11 mouse cellular contexts compared by ENCODE assay signal in the genomic region with DNA sequence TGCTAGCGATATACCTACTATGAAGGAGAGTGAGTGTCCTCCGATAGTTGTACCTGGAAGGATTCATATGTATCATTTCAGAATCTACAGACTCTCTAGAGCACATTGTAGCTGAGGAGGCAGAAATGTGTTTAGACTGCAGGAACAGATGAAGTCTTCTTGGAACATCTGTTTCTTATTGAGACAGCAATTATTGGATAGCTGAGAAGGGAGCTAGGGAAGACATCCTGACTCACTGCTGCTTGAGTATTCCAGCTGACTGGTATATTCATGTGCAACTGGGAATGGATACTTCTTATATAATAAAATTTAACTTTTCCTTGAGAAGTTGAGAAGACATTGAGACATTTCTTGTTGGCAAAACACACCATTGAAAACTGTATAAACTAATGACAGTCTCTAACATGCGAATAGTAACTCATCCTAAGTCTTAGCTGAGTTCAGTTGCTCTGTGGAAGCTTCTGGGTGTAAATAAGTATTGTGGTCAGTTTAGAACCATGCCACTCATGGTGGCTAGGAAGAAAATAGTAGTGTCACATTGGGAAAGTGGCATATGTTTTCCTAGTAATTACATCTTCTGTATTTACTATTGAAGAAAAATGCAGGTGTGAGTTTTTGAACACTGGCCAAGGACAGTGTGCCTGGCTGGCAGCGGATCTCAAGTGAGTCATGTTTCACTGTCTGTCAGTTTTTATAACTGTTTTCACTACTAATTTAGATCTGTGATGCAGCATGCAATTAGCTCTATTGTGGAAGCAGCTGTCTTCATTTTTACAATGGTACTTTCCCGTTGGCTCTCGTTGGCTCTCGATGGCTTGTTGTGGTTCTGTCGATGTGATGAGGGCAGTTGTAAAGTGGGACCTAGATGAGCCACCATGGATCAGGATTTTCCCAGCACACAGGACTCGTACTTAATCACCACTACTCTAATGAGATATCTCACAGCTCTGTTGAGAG.
DNase-seq lines count a peak whose midpoint lies in the region; ATAC-seq and TF ChIP-seq lines count a peak whose summit lies in the region.
"Had no signal": no experiment of that assay in that cellular context is flagged by ENCODE, and none has a peak within 500 bp of the region (broad histone marks: within the 10 kb centered on the region; RNA-seq: fewer than 3 reads in every experiment).

No protein-coding gene starts in this region.

- no peaks in the 10 kb centered on the region for H3K9me3 ChIP-seq in limb, embryonic 14.5 days (ENCODE audit: control insufficient read depth, low read length)
- no peaks in the 10 kb centered on the region for H3K9me3 ChIP-seq in limb, embryonic 10.5 days (replicated peaks)
- no peaks in the 10 kb centered on the region for H3K9me3 ChIP-seq in embryonic facial prominence, embryonic 14.5 days (ENCODE audit: control insufficient read depth, low read length)
- no peaks in the 10 kb centered on the region for H3K9me3 ChIP-seq in midbrain, embryonic 14.5 days (ENCODE audit: control insufficient read depth, low read length)

- H3K36me3 ChIP-seq in limb, embryonic 14.5 days (ENCODE audit: control insufficient read depth, insufficient read depth, low read length): no peaks in the 10 kb centered on the region
- no peaks in the 10 kb centered on the region for H3K36me3 ChIP-seq in limb, embryonic 10.5 days
- no peaks in the 10 kb centered on the region for H3K36me3 ChIP-seq in embryonic facial prominence, embryonic 14.5 days (ENCODE audit: control insufficient read depth, insufficient read depth, low read length)
- no peaks in the 10 kb centered on the region for H3K36me3 ChIP-seq in midbrain, embryonic 14.5 days (ENCODE audit: control insufficient read depth, insufficient read depth, low read length)

- no peak overlapping the region for H3K4me2 ChIP-seq in limb, embryonic 14.5 days (replicated peaks; ENCODE audit: low read depth, low read length, severe bottlenecking)
- H3K4me2 ChIP-seq in embryonic facial prominence, embryonic 14.5 days (ENCODE audit: low read depth, low read length): no peak overlapping the region
- no peak overlapping the region for H3K4me2 ChIP-seq in midbrain, embryonic 14.5 days (ENCODE audit: low read length)

- no peak for TF ChIP-seq POLR2A in limb, embryonic 14.5 days (IDR thresholded peaks at IDR 0.05; ENCODE audit: borderline replicate concordance, extremely low read depth, insufficient read depth, insufficient read length)

- H3K27ac ChIP-seq in limb, embryonic 14.5 days (replicated peaks; ENCODE audit: low read depth, low read length): no peak overlapping the region
- H3K27ac ChIP-seq in limb, embryonic 10.5 days: no peak overlapping the region
- H3K27ac ChIP-seq in embryonic facial prominence, embryonic 14.5 days (replicated peaks; ENCODE audit: low read depth, low read length): no peak overlapping the region
- no peak overlapping the region for H3K27ac ChIP-seq in midbrain, embryonic 14.5 days (replicated peaks; ENCODE audit: low read depth, low read length)
- H3K27ac ChIP-seq: kidney, postnatal 0 days; macrophage had no signal

- no peak for ATAC-seq in limb, embryonic 14.5 days (ENCODE audit: low FRiP score, low read depth)
- ATAC-seq in embryonic facial prominence, embryonic 14.5 days (ENCODE audit: low read depth): peak; percentile 74
- no peak for ATAC-seq in midbrain, embryonic 14.5 days (ENCODE audit: low FRiP score, low TSS enrichment)

- no peaks in the 10 kb centered on the region for H3K27me3 ChIP-seq in limb, embryonic 14.5 days (ENCODE audit: control insufficient read depth, insufficient read depth, low read length)
- no peaks in the 10 kb centered on the region for H3K27me3 ChIP-seq in limb, embryonic 10.5 days (ENCODE audit: low read depth, poor library complexity, severe bottlenecking)
- no peaks in the 10 kb centered on the region for H3K27me3 ChIP-seq in embryonic facial prominence, embryonic 14.5 days (replicated peaks; ENCODE audit: control insufficient read depth, insufficient read depth, low read length)
- H3K27me3 ChIP-seq in midbrain, embryonic 14.5 days (ENCODE audit: control insufficient read depth, insufficient read depth, low read length): no peaks in the 10 kb centered on the region

- no peaks in the 10 kb centered on the region for H3K4me1 ChIP-seq in limb, embryonic 14.5 days (ENCODE audit: control insufficient read depth, insufficient read depth, low read length)
- H3K4me1 ChIP-seq in limb, embryonic 10.5 days: 0 out of 2 replicates have a peak, but pooled peaks cover 7% of the 10 kb centered on the region
- H3K4me1 ChIP-seq in embryonic facial prominence, embryonic 14.5 days (ENCODE audit: control insufficient read depth, insufficient read depth, low read length): no peaks in the 10 kb centered on the region
- H3K4me1 ChIP-seq in midbrain, embryonic 14.5 days (ENCODE audit: control insufficient read depth, insufficient read depth, low read length): no peaks in the 10 kb centered on the region

- no peak overlapping the region for H3K4me3 ChIP-seq in limb, embryonic 14.5 days (replicated peaks; ENCODE audit: low read length)
- no peak overlapping the region for H3K4me3 ChIP-seq in limb, embryonic 10.5 days
- H3K4me3 ChIP-seq in embryonic facial prominence, embryonic 14.5 days (ENCODE audit: low read depth, low read length): no peak overlapping the region
- H3K4me3 ChIP-seq in midbrain, embryonic 14.5 days (replicated peaks; ENCODE audit: low read depth, low read length): no peak overlapping the region

- 58% methylated on average over 9 of the region's 9 CpGs for WGBS in limb, embryonic 14.5 days
- 80% methylated on average over 9 of the region's 9 CpGs for WGBS in limb, embryonic 10.5 days
- 54% methylated on average over 9 of the region's 9 CpGs for WGBS in embryonic facial prominence, embryonic 14.5 days
- WGBS in midbrain, embryonic 14.5 days: 85% methylated on average over 9 of the region's 9 CpGs

- H3K9ac ChIP-seq in limb, embryonic 14.5 days (ENCODE audit: low read depth, low read length, severe bottlenecking): no peak overlapping the region
- no peak overlapping the region for H3K9ac ChIP-seq in embryonic facial prominence, embryonic 14.5 days (ENCODE audit: low read depth, low read length)
- no peak overlapping the region for H3K9ac ChIP-seq in midbrain, embryonic 14.5 days (replicated peaks; ENCODE audit: low read length)

- peak; percentile 34 for DNase-seq in limb, embryonic 14.5 days (ENCODE audit: low spot score)
- DNase-seq in limb, embryonic 10.5 days (ENCODE audit: low spot score): no peak
- DNase-seq in embryonic facial prominence, embryonic 14.5 days (ENCODE audit: low spot score): peak; percentile 87
- DNase-seq in layer of hippocampus, adult 18-20 months (ENCODE audit: low spot score in 2 of 2): peak; percentile 1 to 16
- peak; percentile 6 for DNase-seq in right cerebral cortex, postnatal 25 days
- DNase-seq in midbrain, embryonic 14.5 days: no peak
- DNase-seq in heart, adult 18-20 months: no peak
- DNase-seq: adrenal gland, adult 8-10 months; heart, postnatal 36 days had no signal

Comparison
In these comparisons a context has a peak if more than half of its experiments do, and no peak if none do; other contexts are left out.
1. DNase-seq: peak in limb, embryonic 14.5 days (single experiment), embryonic facial prominence, embryonic 14.5 days (single experiment), layer of hippocampus, adult 18-20 months (2 of 2) and right cerebral cortex, postnatal 25 days (single experiment); none in limb, embryonic 10.5 days (single experiment), midbrain, embryonic 14.5 days (single experiment) and heart, adult 18-20 months (0 of 2).